Mouse (Mus musculus) kidney, postnatal 0 days (tissue): ENCODE data around the gene Olfr876. TPM values are rescaled to one million over a fixed set of nuclear protein-coding genes. Genes with fewer than 3 reads are reported as not detected.

Experiments used
- ATAC-seq: fragments of 200-750 bp; cut with Nextera tagmentation; replicated peaks from 2 replicates; pipeline ENCODE4 v1.8.0; 2017; ENCODE audit warnings: low read depth, moderate number of reproducible peaks, moderate TSS enrichment, moderate library complexity; ENCODE audit not compliant: low FRiP score
- DNase-seq: peaks from one replicate; pipeline ENCODE4 v3.0.0-alpha.2; 2016; ENCODE audit warnings: low spot score
- H3K27ac ChIP-seq: fragments of 300-500 bp; sonication (generic); 2 replicates; pipeline ENCODE4 v1.5.1; 2014; ENCODE audit warnings: mild to moderate bottlenecking
- H3K27me3 ChIP-seq: fragments of 300-500 bp; sonication (generic); 2 replicates; pipeline ENCODE4 v1.6.1; 2014; ENCODE audit warnings: low read length, mixed read lengths; ENCODE audit not compliant: insufficient read depth
- H3K36me3 ChIP-seq: fragments of 300-500 bp; sonication (generic); 2 replicates; pipeline ENCODE4 v1.6.1; 2014; ENCODE audit warnings: low read length, mixed read lengths; ENCODE audit not compliant: insufficient read depth
- H3K4me1 ChIP-seq: fragments of 300-500 bp; sonication (generic); replicated peaks from 2 replicates; pipeline ENCODE4 v1.6.1; 2014; ENCODE audit warnings: antibody characterized with exemption, low read length, mixed read lengths; ENCODE audit not compliant: insufficient read depth
- H3K4me2 ChIP-seq: fragments of 300-500 bp; sonication (generic); 2 replicates; pipeline ENCODE4 v1.6.1; 2014; ENCODE audit warnings: mild to moderate bottlenecking, low read length, moderate library complexity, mixed read lengths
- H3K4me3 ChIP-seq: fragments of 300-500 bp; sonication (generic); replicated peaks from 2 replicates; pipeline ENCODE4 v1.5.1; 2014; ENCODE audit warnings: low read depth, low read length
- H3K9ac ChIP-seq: fragments of 300-500 bp; sonication (generic); 2 replicates; pipeline ENCODE4 v1.6.1; 2014; ENCODE audit warnings: low read depth, low read length
- H3K9me3 ChIP-seq: fragments of 300-500 bp; sonication (generic); replicated peaks from 2 replicates; pipeline ENCODE4 v1.6.1; 2016; ENCODE audit warnings: low read length, inconsistent platforms, mixed read lengths
- CTCF ChIP-seq: IDR thresholded peaks from 2 replicates; pipeline ENCODE4 v1.5.1; 2016; ENCODE audit warnings: antibody characterized with exemption, low read depth, mild to moderate bottlenecking, moderate library complexity
- WGBS: fragments of 180-500 bp; shearing (Covaris S2); extraction: QIAGEN DNeasy Blood & Tissue Kit; methylation state at CpG from one replicate; pipeline ENCODE4 v1.1.7; 2014; 5-methylcytosine and 5-hydroxymethylcytosine counted together
- polyA plus RNA-seq: library from polyadenylated mRNA; unstranded; fragments of >200 nt; fragmentation: Nextera tagmentation; extraction: Ambion mirVana; gene quantifications from 2 replicates; pipeline ENCODE4 v1.2.1, GENCODE M21; 2015

Gene Olfr876
- polyA plus RNA-seq, 1 experiment from 2014 or later, result not detected

DNA sequence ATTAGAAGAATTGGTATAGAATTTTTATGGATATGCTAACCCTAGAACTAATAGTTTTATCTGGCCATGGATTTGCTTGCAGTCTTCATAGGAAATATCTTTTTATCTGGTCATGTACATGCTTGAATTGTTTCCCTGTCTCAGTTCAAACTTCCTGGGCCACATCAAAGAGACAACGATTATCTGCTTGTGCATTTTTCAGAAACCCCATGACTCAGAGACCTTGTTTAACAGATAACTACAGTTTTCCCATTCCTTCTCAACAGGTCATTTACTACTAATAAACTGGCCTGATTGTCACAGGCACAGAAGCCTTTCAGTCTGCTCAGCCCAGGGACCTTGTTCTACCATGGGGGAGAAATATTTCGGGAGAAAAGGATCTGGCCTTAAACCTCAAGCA, 16.4 kb upstream of the Olfr876 start:
- DNase-seq (no peak), ATAC-seq (no peak)
- H3K36me3 ChIP-seq, result no peaks in the 10 kb centered on the region
- 0 out of 2 replicates have a peak, but pooled peaks cover 3% of the 10 kb centered on the region for H3K4me1 ChIP-seq
- TF ChIP-seq CTCF, result no peak
- no peak overlapping the region for H3K4me3 ChIP-seq
- no peaks in the 10 kb centered on the region for H3K27me3 ChIP-seq
- H3K4me2 ChIP-seq, result no peak overlapping the region
- H3K9ac ChIP-seq, result no peak overlapping the region
- no peak overlapping the region for H3K27ac ChIP-seq
- WGBS, result 83% methylated on average over 2 of the region's 2 CpGs
- H3K9me3 ChIP-seq, result no peaks in the 10 kb centered on the region

- ATAC-seq (no peak), DNase-seq (no peak)
- H3K4me1 ChIP-seq, result no peaks in the 10 kb centered on the region
- no peaks in the 10 kb centered on the region for H3K27me3 ChIP-seq
- TF ChIP-seq CTCF, result no peak
- H3K9me3 ChIP-seq, result no peaks in the 10 kb centered on the region
- no peaks in the 10 kb centered on the region for H3K36me3 ChIP-seq
- no peak overlapping the region for H3K4me3 ChIP-seq
- no peak overlapping the region for H3K4me2 ChIP-seq
- 83% methylated on average over 4 of the region's 4 CpGs for WGBS
- no peak overlapping the region for H3K9ac ChIP-seq
- no peak overlapping the region for H3K27ac ChIP-seq
Observed at GRCm38 (mm10) chr9:37802055-37802454, 776 bp upstream of the Olfr876 start.

DNA sequence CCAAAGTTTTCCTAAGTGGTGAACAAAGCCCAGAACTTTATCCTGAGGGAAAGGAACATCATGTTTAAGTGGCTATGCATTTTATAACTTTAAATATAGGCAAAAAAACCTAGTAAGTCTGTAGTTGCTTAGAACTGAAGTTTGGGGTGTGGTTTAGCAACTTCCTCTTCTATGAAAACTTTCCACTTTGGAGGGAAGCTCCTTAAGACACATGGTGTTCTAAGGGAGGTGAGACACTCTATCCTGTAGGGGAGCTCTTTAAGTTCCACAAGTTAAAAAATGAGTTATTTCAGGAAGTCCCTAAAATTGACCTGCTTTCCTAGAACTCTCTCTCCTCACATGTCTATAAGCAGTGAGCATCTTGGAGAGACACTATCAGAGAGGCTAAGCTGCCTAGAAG, 4.4 kb downstream of the Olfr876 start:
- TF ChIP-seq CTCF, result no peak
- Histone ChIP-seq H3K27me3 (no peaks in the 10 kb centered on the region), H3K9ac (no peak overlapping the region), H3K4me1 (no peaks in the 10 kb centered on the region), H3K36me3 (no peaks in the 10 kb centered on the region), H3K4me2 (no peak overlapping the region), H3K4me3 (no peak overlapping the region), H3K27ac (no peak overlapping the region), H3K9me3 (no peaks in the 10 kb centered on the region)
- ATAC-seq (no peak), DNase-seq (no peak)

- Histone ChIP-seq H3K4me2 (no peak overlapping the region), H3K4me3 (no peak overlapping the region), H3K4me1 (no peaks in the 10 kb centered on the region), H3K27ac (no peak overlapping the region), H3K9me3 (no peaks in the 10 kb centered on the region), H3K9ac (no peak overlapping the region), H3K27me3 (no peaks in the 10 kb centered on the region), H3K36me3 (no peaks in the 10 kb centered on the region)
- 80% methylated on average over 3 of the region's 3 CpGs for WGBS
- ATAC-seq (no peak), DNase-seq (no peak)
- TF ChIP-seq CTCF, result no peak
Observed at GRCm38 (mm10) chr9:37808456-37808855, 5.6 kb downstream of the Olfr876 start.

- ATAC-seq (no peak), DNase-seq (no peak)
- H3K4me1 ChIP-seq, result no peaks in the 10 kb centered on the region
- no peaks in the 10 kb centered on the region for H3K36me3 ChIP-seq
- TF ChIP-seq CTCF, result no peak
- H3K27ac ChIP-seq, result no peak overlapping the region
- 68% methylated on average over 2 of the region's 2 CpGs for WGBS
- H3K9me3 ChIP-seq, result no peaks in the 10 kb centered on the region
- no peaks in the 10 kb centered on the region for H3K27me3 ChIP-seq
- H3K9ac ChIP-seq, result no peak overlapping the region
- no peak overlapping the region for H3K4me2 ChIP-seq
- H3K4me3 ChIP-seq, result no peak overlapping the region
Observed at GRCm38 (mm10) chr9:37808976-37809375, 6.1 kb downstream of the Olfr876 start.

- Histone ChIP-seq H3K9ac (no peak overlapping the region), H3K9me3 (no peaks in the 10 kb centered on the region), H3K27me3 (no peaks in the 10 kb centered on the region), H3K36me3 (no peaks in the 10 kb centered on the region), H3K4me3 (no peak overlapping the region), H3K4me1 (no peaks in the 10 kb centered on the region), H3K27ac (no peak overlapping the region), H3K4me2 (no peak overlapping the region)
- TF ChIP-seq CTCF, result no peak
- WGBS, result 83% methylated on average over 3 of the region's 3 CpGs
- ATAC-seq (no peak), DNase-seq (no peak)
Observed at GRCm38 (mm10) chr9:37814696-37815095, 11.9 kb downstream of the Olfr876 start.

DNA sequence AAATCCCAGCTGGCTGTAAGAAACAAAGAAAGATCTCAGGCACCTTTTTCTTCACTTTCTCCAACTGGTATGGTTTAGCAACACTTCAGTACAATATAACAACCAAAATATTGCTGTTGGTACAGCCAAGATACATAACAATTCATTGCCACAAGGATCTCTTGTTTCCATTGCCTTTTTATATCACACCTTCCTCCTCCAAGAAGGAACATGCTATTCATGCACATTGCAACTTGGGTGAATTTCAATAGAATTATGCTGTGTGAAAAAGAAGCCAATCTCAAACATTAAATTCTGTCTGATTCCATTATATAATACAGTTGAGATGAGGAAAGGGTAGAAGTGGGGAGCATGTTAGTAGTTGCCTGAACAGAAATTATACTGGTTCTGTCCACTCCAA, 27.1 kb downstream of the Olfr876 start:
- H3K4me1 ChIP-seq, result no peaks in the 10 kb centered on the region
- no peaks in the 10 kb centered on the region for H3K9me3 ChIP-seq
- DNase-seq (no peak), ATAC-seq (no peak)
- no peak overlapping the region for H3K4me2 ChIP-seq
- H3K27me3 ChIP-seq, result no peaks in the 10 kb centered on the region
- H3K36me3 ChIP-seq, result no peaks in the 10 kb centered on the region
- H3K4me3 ChIP-seq, result no peak overlapping the region
- H3K9ac ChIP-seq, result no peak overlapping the region
- TF ChIP-seq CTCF, result no peak
- no peak overlapping the region for H3K27ac ChIP-seq
